Mouse (Mus musculus): ENCODE measurements around the gene Thrap3.
"Not testable (repeated sequence)": the region's sequence is repeated elsewhere in the genome, so short reads cannot be mapped to it uniquely, and the experiment has no call there.

The Thrap3 gene

DNA sequence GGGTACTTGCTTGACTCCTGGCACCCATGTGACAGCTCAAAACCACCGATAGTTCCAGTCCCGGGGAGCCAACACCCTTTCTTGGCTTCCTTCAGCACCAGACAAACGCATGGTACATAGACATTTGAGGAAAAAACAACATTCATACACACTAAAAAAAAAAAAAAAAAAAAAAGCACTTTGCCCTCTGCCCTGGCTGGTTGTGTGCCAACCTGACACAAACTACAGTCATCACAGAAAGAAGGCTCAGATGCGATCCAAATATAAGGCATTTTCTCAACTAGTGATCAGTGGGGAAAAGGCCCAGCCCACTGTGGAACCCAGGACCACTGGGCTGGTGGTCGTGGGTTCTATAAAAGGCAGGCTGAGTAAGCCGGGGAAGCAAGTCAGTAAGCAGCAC is 33.7 kb downstream of the Thrap3 start:
- intact Hi-C loops (cut with DNase I) = no loop called here

DNA sequence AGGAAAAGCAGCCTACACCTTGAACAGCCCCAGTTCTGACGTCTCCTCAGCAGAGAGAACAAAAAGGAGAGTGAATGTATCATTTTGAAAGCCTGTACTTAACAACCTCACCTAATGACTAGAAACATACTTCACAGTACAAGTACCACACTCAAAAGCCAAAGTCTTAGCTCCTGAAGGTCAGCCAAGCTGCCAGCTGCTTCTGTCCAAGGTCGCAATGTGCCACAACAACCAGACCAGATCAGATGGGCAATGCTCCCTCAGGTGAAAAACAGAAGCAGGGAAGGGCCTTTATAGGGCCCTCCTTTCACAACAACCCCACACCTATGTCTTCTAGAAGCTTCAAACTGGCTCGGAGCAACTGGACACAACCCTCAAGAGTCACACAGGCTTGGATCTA is 36.5 kb downstream of the Thrap3 start:
- intact Hi-C loops (cut with DNase I) = no loop called here

DNA sequence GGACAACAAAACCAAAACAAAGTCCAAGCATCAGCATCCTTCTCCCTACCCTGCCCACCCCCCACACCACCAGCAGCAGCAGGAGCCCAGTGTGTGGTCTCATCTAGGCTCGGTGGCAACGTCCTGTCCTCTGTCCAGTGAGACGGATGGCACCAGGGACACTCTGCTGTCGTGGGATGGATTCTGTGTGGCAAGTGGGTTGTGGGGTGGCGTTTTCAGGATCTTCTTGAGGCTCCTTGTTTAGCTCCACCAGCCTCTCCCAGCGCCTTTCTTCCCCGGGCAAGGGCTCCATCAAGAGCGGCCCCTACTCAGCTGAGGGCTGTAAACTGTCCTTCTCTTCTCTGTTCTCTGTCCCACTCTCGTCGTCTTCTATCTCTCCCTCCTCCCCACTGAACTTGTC is 37.5 kb downstream of the Thrap3 start:
- intact Hi-C loops (cut with DNase I) = not testable (repeated sequence)

- intact Hi-C loops (cut with DNase I) = no loop called here
These were observed 38.9 kb downstream of the Thrap3 start for GRCm38 (mm10) chr4:126163685-126164084.

GRCm38 (mm10) chr4:126163067-126163659 is 39.4 kb downstream of the Thrap3 start, which contains the start of gene Sh3d21:
Gene Sh3d21, minus strand, starts transcription at chr4:126163491.
- intact Hi-C loops (cut with DNase I) = no loop called here

DNA sequence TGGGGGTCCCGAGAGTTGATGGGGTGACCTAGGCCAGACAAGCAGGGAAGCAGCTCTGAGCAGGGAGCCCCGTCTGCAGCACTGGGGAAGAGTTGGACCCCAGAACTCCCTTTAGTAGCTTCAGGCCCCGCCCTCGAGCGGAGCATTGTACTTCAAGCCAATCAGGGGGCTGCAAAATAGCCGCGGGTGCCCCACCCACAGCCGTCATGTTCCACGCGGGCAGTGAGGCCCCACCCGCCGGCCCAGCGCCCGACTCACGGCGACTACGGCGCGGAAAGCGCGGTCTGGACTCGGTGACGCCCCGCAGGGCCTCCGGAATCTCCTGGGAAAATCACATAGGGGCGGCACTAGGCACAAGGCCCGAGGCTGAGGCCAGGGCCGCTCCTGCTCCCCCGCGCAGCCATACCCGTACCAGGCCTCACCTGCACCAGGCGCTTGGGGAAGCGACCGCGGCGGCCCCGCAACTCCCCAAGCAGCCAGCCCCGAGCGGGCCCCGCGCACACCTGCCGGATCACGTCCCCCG is 40.0 kb downstream of the Thrap3 start:
- intact Hi-C loops (cut with DNase I) = no loop called here

GRCm38 (mm10) chr4:126161986-126162385 is 40.6 kb downstream of the Thrap3 start:
- intact Hi-C loops (cut with DNase I) = no loop called here

- intact Hi-C loops (cut with DNase I) = no loop called here
These were observed 41.1 kb downstream of the Thrap3 start for GRCm38 (mm10) chr4:126161456-126161855.

- intact Hi-C loops (cut with DNase I) = no loop called here
These were observed 41.6 kb downstream of the Thrap3 start for GRCm38 (mm10) chr4:126160981-126161380.

DNA sequence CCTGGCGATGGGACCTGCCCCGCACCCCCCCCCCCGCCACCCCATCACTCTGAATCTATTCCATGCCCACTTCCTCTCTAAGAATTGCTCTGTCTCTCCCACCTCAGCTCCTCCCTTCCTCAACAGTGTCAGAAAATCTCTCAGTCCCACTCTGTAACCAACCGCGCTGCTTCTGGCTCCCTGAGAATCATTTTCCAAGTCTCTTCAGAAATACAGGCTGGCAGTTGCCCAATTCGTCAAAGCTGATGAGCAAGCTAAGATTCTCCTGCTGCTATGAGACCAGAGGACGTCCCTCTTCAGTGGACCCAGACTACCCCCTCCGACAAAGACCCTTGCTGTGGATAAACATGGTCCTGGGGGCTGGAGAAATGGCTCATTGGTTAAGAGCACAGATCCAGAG is 43.1 kb downstream of the Thrap3 start:
- intact Hi-C loops (cut with DNase I) = no loop called here

DNA sequence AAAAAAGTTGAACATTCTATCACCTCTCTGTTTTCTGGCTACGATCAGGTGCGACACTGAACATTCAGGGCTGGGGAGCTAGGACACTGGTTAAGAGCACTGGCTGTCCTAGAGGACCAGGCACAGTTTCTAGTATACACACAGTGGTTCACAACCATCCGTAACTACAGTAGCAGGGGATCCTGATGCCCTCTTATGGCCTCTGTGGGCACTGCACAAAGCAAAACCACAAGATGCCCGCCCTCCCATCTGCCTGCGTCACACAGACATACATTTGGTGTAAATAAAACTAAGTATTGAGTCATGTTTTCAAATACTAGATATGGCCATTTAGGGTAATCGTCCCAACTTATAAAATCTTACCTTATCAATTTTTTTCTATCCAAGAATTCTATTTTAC is 45.0 kb downstream of the Thrap3 start:
- intact Hi-C loops (cut with DNase I) = loop anchor here (2.0 kb wide), 1 partner anchor 71 kb away; no protein-coding TSS in a partner anchor

- intact Hi-C loops (cut with DNase I) = loop anchor here (2.0 kb wide), 1 partner anchor 70 kb away; no protein-coding TSS in a partner anchor
These were observed 45.9 kb downstream of the Thrap3 start for GRCm38 (mm10) chr4:126156617-126157016.

GRCm38 (mm10) chr4:126155869-126156268 is 46.7 kb downstream of the Thrap3 start:
- intact Hi-C loops (cut with DNase I) = loop anchor here (2.0 kb wide), 1 partner anchor 69 kb away; no protein-coding TSS in a partner anchor

DNA sequence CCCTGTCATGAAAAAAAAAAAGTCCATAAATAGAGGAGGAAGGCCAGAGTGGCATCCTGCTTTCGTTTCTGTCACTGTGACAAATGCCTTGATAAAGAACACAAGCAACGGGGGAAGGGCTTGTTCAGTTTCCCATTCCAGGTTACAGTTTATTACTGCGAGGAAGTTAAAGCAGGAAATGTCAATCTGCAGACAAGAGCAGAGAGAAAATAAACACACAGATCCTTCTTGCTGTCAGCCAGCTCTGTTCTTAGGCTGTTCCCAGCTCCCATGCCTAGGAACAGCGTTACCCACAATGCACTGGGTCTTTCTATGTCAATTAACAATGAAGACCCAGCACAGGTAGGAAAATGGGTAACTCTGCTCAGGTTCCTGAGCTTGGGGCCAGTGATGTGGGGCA is 47.4 kb downstream of the Thrap3 start:
- intact Hi-C loops (cut with DNase I) = no loop called here

DNA sequence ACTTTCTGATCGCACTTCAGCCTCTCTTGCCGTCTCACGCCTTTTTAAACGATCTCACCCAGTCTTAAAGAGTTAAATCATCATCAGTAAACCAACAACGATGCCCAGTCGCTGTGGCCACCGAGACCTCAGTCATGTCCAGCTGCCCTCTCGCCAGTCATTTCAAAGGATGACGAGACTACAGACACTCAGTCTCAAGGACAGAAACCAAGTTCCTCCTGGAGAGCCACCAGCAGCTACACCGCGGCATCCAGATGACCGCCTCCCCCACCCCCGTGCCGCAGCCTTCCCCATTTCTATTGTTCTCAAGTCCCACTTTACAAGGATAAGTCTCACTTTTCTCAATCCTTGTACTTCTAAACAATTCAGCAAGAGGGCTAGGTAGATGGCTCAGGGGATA is 49.7 kb downstream of the Thrap3 start:
- intact Hi-C loops (cut with DNase I) = no loop called here

DNA sequence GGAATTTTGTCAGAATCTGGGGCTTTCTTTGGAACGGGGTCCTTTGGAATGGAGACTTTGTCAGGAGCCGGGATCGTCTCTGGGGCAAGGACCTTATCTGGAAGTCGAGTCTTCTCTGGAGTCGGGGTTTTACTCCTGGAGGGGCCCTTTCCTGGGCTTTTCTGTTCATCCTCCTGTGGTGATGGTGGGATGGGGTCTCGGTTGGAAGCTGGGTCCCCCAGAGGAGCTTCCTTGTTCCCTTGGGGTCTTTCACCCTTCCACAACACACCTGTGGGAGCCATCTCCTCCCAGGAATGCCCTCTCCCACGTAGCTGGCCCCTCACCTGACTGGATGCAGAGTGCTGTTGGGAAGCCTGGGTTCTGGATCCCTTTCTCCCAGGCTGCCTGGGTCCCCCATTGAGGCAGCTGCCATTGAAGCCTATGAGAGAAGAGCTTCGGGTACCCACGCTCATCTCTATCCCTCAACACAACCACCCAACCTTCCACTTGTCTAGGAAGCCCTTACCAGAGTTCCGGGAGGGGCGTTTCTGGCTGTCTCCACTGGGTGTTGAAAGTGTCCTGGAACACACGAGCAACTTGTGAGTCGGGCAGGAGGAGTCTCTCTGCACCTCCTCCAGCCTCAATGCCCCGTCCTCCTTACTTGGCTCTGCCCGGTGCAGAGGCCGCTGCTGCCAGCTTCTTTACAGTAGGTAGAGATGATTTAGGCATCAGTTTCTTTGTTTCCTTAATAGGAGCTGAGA is 50.7 kb downstream of the Thrap3 start:
- intact Hi-C loops (cut with DNase I) = no loop called here

DNA sequence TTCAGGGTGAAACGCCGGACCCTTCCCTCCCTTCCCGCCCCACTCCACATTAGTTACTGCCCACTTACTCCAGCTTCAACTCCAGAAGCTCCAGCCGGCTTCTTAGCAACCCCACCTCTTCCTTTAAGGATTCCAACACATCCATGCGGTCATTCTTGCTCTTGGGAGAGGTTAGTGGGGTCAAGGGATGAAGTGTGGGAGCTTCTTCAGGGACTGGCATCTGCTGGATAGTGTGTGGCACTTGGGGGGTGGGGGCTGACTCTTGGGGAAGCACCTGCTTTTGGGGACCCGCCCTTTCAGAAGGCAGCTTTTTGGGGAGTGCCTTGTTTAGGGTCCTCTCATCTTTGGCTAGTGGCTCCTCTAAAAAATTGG is 51.6 kb downstream of the Thrap3 start:
- intact Hi-C loops (cut with DNase I) = no loop called here

DNA sequence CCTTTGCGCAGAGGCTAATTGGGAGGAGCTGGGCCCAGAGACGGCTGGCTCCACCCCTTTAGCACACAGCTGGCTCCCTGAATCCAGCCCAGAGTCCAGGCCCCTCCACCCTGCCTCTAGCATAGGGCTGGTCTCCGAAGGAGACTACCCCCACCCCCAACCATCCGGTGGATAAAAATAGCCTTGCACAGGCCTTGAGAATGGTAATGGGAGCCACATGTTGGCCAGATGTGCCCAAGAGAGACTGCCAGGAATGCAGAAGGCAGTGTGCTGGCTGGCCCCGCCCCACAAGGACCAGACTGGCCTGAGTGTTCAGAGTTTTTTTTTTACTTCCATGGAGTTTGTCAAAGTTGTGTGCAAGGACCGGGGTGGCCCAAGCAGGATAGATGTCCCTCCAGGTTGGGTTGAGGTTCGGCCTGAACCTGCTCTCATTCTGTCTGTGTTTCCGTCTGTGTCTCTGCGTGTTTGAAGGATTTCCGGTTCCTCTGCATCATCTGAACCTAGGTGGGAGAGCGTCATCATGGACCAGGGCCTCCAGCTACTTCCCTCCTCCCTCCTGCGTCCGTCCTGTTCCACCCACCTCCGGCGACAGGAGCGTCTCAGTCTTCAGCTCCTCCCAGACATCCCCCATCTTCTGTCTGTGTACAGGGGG is 52.1 kb downstream of the Thrap3 start:
- intact Hi-C loops (cut with DNase I) = no loop called here

DNA sequence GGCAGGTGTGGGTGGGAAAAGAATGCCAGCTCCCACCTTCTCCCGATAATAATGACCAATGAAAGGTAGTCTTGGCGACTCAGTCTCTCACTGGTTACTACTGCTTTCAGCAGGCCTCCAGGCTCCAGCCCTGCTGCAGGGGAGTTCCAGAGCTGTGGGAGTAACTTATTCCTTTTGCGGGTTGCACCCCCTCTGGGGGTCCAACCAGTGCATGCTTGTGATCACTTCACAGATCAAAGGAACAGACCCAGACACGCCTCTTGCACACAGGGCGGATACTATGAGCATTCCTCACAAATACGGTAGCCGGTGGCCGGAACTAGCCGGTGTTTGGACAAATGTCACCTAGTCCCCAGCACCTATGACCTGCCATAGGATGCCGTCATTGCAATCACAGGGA is 52.8 kb downstream of the Thrap3 start:
- intact Hi-C loops (cut with DNase I) = no loop called here

DNA sequence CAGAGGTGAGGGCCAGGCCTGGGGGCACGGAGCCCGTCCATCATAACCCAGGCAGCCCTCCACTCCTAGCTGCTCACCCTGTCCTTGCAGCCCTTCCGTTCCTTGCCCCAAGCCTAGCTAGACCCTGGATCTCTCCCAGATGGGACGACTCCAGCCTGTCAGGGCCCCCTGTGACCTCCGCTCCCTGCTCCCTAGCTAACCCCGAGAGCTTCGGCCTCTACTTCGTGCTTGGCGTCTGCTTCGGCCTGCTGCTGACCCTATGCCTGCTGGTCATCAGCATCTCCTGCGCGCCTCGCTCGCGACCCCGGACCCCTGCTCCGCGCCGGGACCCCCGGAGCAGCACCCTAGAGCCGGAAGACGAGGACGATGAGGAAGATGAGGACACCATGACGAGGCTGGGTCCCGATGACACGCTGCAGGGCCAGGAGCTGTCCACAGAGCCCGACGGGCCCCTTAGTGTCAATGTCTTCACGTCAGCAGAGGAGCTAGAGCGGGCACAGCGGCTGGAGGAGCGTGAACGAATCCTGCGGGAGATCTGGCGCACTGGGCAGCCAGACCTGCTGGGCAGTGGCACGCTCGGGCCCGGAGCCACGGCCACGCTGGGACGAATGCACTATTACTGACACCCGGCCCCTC is 53.4 kb downstream of the Thrap3 start:
- intact Hi-C loops (cut with DNase I) = no loop called here

GRCm38 (mm10) chr4:126148161-126148961 is 54.2 kb downstream of the Thrap3 start:
- intact Hi-C loops (cut with DNase I) = no loop called here
